Mouse (Mus musculus): Measurements from ENCODE around the gene Ikbkg. TPM values are rescaled to one million over a fixed set of nuclear protein-coding genes. Genes with fewer than 3 reads are reported as not detected.

Gene Ikbkg
- 44.6 TPM for polyA plus RNA-seq (2017; shearing (Covaris generic))

GRCm38 (mm10) chrX:74392535-74393443 is at the start of gene Ikbkg, which contains the start of gene Fam3a:
Ikbkg (plus strand) TSS chrX:74393290.
Fam3a (minus strand) TSS chrX:74393272.

GRCm38 (mm10) chrX:74353467-74353770 is 39.7 kb upstream of the Ikbkg start, which contains the start of gene Lage3:
Lage3 (minus strand) TSS chrX:74353618.

GRCm38 (mm10) chrX:74372888-74373549 is 20.1 kb upstream of the Ikbkg start, which contains the start of the genes Ubl4a and Slc10a3:
Ubl4a (minus strand) TSS chrX:74373218.
Slc10a3 (minus strand) TSS chrX:74373349.

GRCm38 (mm10) chrX:74428826-74429276 is 35.8 kb downstream of the Ikbkg start, which contains the start of gene G6pdx:
G6pdx (minus strand) TSS chrX:74429194.

GRCm38 (mm10) chrX:74481349-74481885 is 88.3 kb downstream of the Ikbkg start, which contains the start of gene Gm6880:
Gm6880 (minus strand) TSS chrX:74481399.

Other genes with a start within 250 kb of the Ikbkg start
- not detected for gene Tex28, start 225.5 kb upstream of the Ikbkg start, polyA plus RNA-seq (2017; shearing (Covaris generic))
- 1.2 TPM for gene Tktl1, start 216.0 kb upstream of the Ikbkg start, polyA plus RNA-seq (2017; shearing (Covaris generic))
- 292 TPM for gene Flna, start 143.5 kb upstream of the Ikbkg start, polyA plus RNA-seq (2017; shearing (Covaris generic))
- 63.2 TPM for gene Emd, start 138.6 kb upstream of the Ikbkg start, polyA plus RNA-seq (2017; shearing (Covaris generic))
- 51.2 TPM for gene Rpl10, start 122.5 kb upstream of the Ikbkg start, polyA plus RNA-seq (2017; shearing (Covaris generic))
- gene Taz, start 111.4 kb upstream of the Ikbkg start, polyA plus RNA-seq (2017; shearing (Covaris generic)): 152 TPM
- gene Dnase1l1, start 111.0 kb upstream of the Ikbkg start, polyA plus RNA-seq (2017; shearing (Covaris generic)): 20.1 TPM
- gene Atp6ap1, start 96.2 kb upstream of the Ikbkg start, polyA plus RNA-seq (2017; shearing (Covaris generic)): 159 TPM
- 326 TPM for gene Gdi1, start 88.3 kb upstream of the Ikbkg start, polyA plus RNA-seq (2017; shearing (Covaris generic))
- gene Fam50a, start 80.3 kb upstream of the Ikbkg start, polyA plus RNA-seq (2017; shearing (Covaris generic)): 77.1 TPM
- gene Plxna3, start 64.2 kb upstream of the Ikbkg start, polyA plus RNA-seq (2017; shearing (Covaris generic)): 6.1 TPM
- gene Lage3, start 39.7 kb upstream of the Ikbkg start, polyA plus RNA-seq (2017; shearing (Covaris generic)): 54.8 TPM
- gene Ubl4a, start 20.1 kb upstream of the Ikbkg start, polyA plus RNA-seq (2017; shearing (Covaris generic)): 66.6 TPM
- gene Slc10a3, start 19.9 kb upstream of the Ikbkg start, polyA plus RNA-seq (2017; shearing (Covaris generic)): 42.3 TPM
- 38.5 TPM for gene Fam3a, start within 50 bp of the Ikbkg start, polyA plus RNA-seq (2017; shearing (Covaris generic))
- gene G6pdx, start 35.9 kb downstream of the Ikbkg start, polyA plus RNA-seq (2017; shearing (Covaris generic)): 57.8 TPM
- gene Gm6880, start 88.1 kb downstream of the Ikbkg start, polyA plus RNA-seq (2017; shearing (Covaris generic)): not detected
- gene Olfr1326-ps1, start 181.6 kb downstream of the Ikbkg start, polyA plus RNA-seq (2017; shearing (Covaris generic)): 0.05 TPM
- not detected for gene Olfr1325, start 199.4 kb downstream of the Ikbkg start, polyA plus RNA-seq (2017; shearing (Covaris generic))

Measured in CD4-positive, CD25-positive, alpha-beta regulatory T cell (primary cell).